Mouse (Mus musculus): ENCODE results near the gene D130052B06Rik.

Gene D130052B06Rik

DNA sequence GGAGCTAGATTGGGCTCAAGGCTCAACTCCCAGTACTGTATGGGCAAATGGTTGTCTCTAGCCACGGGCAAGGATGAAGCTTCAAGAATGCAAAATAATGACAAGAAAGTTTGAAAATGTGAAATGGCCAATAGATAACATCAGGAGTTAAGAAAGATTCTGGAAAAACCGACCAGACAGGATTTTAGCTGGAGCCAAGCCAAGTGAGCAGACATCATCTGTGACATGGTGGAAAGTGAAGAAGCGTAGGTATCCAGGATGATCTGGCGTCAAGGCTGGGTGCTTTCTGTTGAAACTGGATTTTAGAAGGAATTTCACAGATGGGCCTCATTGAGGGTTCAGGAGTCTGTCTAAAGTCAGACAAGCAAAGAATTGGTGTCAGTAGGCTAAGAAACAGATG is at the start of gene D130052B06Rik:
Gene D130052B06Rik, plus strand, starts transcription at position 317 of the 400 bp plus-strand sequence.
- no peak for DNase-seq (ENCODE audit: low spot score in 2 of 2)

DNA sequence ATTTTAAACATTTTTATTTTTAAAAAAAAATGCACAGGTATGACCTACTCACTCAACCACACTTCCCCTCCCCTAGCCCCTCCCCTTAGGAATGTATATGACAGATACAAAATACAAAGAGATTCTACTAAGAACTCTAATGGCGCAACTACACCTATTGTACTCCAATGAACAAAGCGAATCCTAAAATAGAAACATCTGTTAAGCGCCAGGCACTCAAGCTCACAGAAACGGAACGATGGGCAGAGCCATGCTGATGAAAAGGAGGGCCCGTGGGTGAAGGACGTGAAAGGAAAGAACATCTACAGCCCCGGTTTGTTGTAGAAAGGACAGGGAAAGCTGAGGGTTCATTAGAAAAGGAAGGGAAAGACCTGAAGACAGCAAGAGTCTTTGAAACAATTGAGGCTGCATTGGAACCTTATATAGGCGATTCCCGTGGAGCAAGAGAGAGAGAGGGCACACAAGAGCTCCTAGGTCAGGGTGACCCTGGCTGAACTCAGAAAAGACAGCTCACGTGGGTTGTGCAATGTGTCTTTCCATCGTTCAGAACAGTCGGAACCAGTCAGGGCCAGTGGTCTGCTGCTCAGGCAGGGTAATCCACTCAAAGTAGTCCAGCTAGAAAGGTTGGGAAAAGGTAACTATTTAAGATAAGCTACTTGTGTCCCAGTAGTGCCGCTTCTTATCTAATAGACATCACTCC is 48.1 kb upstream of the D130052B06Rik start:
- DNase-seq (ENCODE audit: low spot score in 2 of 2), result no peak

DNA sequence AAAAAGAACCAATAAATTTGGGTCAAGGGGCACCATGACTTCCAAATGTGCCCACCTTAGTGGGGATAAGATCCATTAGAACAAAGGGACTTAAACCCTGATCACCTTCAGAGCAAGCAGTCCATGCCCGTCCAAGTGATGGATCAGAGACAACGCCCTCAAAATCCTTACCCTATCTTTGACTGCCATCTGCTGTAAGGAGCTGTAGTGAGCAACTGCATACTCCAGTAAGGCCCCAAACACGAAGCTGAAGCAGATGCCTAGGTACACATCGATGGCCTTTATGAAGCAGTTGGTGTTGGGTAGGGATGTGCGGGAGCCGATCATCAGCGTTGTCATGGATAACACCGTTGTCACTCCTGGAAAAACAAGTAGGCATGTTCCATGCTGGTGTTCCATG is 45.0 kb upstream of the D130052B06Rik start:
- no peak for DNase-seq (ENCODE audit: low spot score in 2 of 2)

DNA sequence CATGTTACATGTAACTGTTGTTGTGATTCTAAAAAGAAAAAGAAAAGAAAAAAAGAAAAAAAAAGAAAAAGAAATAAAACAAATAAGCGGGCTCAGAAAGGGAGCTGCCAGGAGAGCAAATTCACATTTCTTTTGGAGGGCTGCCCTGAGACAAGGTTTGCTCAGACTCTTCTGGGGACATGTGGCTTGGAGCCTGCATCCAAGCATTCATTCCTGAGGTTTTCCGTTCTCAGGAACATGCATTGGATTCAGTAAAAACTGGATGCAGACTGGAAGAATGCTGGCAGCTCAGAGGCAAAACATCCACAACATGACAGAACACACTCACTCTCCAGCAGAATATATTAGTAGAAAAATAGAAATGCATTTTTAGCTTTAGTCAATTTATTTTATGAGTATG is 35.2 kb upstream of the D130052B06Rik start:
- DNase-seq (ENCODE audit: low spot score in 2 of 2), result no peak

DNA sequence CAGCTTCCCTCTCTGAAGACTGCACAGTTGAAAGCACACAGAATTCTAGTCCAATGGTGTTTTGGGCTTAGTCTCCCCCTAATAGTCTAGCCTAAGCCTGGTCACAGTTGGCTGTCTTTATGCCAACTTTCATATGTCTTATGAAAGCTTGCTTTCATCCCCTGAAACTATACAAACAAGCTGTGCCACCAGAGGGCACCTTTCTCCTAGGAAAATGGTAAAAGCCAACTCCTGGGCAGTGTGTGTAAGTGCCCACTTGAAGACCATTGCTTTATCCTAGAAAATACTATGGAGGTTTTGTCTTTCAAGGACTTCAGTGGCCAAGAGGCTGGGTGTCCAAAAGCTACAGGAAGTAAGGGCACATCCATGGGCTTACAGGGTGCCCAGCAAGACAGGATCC is 28.7 kb upstream of the D130052B06Rik start:
- DNase-seq (ENCODE audit: low spot score in 2 of 2), result peak in 1 of 2 experiments; percentile 7

DNA sequence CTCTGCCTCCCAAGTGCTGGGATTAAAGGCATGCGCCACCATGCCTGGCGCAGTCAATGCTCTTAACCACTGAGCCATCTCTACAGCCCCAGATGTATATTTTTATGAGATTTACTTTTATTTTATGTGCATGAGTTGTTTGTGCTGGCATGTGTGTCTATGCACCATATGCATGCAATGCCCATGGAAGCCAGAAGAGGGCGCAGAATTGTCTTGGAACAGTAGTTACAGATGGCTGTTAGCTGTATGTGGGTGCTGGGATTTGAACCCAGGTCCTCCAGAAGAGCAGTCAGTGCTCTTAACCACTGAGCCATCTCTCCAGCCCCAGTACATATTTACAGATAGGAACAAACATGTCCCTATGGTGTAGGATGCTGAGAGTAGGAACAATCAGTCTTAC is 24.2 kb upstream of the D130052B06Rik start:
- DNase-seq (ENCODE audit: low spot score in 2 of 2), result no peak

DNA sequence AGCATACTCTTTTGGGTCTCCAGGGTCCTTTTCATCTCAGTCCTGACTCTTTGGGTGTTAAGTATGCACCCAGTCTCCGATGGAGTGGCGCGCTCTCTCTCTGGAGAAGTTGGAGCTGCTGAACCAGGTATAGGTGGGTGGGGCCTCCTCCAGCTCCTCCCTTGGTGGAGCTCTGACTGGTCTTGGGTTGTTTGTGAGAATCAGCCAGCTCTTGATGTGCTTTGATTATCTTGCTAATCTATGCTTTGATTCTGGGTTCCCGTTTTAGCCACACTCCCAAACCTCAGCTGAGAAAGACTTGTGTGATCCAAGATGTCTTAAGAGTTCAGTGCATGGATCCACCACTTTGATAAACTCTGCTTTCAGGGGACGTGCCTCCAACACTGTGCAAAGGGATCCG is 20.2 kb upstream of the D130052B06Rik start, which contains the start of gene Gabrp:
Gene Gabrp, minus strand, starts transcription at position 101 of the 400 bp plus-strand sequence.
- DNase-seq (ENCODE audit: low spot score in 2 of 2), result no peak

DNA sequence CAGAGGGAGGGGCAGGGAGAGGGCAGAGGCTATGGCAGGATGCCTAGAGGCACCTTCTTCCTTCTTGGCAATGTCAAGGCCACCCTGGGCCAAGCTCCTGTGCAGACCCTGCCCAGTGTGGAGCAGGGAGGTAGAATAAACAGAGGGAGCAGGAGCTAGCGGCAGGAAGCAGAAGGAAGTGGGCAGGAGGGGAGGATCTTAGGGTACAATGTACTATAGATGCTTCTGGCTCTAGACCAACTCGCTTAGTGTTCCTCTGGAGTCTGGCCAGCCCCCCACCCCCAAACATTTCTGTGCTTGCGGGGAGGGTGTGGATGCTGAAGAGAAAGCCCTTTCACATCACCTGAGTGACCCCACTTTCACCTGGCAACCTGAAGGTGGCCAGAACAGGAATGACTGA is 19.5 kb upstream of the D130052B06Rik start:
- DNase-seq (ENCODE audit: low spot score in 2 of 2), result no peak

DNA sequence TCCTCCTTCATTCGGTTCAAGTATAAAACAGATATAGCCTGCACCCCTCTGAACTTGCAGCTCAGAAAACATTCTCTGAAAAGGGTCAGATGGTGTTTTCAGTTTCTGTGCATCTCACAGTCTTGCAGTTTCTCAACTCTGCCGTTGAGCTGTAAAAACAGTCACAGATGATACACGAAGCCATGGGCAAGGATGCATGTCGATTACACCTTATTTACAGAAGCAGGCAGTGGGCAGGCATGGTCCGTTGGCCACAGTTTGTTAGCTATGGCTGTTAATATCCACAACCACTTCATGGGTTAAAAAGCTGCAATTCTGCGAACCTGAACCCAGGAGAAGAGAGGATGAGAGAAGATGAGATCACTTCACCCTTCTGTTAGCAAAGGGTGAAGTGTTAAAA is 12.5 kb upstream of the D130052B06Rik start:
- DNase-seq (ENCODE audit: low spot score in 2 of 2), result no peak

DNA sequence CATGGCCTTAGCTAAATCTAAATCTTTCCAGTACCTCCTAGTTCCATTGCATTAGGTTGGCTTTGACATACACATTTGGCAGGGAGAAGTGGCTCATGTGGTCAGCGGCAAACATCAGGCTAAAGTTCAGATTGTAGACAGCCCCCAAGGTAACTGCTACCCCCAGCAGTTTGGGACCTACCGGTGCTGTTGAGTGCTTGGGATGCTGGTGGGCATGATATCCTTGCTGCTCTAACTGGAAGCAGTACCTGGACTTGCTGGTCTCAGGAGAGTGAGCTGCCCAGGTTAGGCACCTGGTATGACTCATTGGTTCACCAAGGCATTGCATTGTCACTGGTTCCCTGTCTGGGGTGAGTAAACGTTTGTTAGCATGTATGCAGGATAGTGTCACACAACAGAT is 8.3 kb upstream of the D130052B06Rik start:
- DNase-seq (ENCODE audit: low spot score in 2 of 2), result no peak

DNA sequence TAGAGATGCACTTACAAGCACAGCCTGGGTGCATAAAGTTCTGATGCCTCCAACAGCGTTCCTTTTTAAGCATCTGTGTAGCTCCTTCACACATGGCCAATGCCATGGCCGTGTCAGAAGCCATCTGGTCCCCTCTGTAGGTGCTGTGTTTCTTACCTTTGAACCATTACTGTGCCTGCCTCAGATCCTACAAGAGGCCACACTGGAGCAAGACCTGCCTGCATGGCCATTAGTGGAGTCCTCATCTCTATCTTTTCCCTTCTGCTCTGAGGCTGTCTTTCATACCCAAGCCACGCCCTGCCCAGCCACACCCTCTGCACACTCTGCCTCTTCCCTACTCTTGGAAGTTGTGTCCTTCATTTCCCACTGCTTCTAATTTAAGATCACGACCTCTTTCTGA is 6.3 kb upstream of the D130052B06Rik start:
- no peak for DNase-seq (ENCODE audit: low spot score in 2 of 2)

DNA sequence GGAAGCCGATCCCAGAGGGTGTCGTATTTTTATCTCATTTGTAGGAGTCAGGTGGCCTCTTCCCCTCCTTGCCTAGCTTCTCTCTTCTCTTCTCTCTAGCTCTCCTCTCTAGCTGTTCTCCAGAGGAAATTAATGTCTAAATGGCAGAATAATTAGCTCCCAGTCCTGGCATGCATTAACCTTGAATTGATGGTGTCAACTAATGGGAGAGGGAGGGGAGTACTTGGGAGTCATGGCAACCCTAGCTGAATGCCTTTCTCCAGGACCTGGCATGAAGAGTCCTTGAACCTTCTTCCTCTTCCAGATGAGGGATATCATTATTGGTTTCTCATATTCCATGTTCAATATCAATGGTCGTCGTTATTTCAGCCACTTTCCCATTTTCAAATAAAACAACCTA is 2.4 kb upstream of the D130052B06Rik start:
- no peak for DNase-seq (ENCODE audit: low spot score in 2 of 2)

DNA sequence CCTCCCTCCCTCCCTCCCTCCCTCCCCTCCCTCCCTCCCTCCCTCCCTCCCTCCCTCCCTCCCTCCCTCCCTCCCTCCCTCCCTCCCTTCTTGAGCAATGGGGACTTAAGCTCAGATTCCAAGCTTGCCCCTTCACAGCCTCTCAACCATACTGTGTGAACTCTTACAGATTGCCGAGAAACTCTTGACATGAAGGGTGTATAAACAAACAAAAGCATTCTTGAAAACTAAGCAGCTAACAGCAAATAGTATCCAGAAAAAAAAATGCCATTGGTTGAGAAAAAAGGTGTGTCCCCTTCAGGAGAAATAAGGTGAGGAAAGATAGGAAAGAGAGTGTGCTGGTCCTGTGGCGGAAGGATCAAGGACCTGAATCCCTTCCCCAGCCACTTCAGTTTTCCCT is 4.1 kb downstream of the D130052B06Rik start:
- DNase-seq (ENCODE audit: low spot score in 2 of 2), result no peak

DNA sequence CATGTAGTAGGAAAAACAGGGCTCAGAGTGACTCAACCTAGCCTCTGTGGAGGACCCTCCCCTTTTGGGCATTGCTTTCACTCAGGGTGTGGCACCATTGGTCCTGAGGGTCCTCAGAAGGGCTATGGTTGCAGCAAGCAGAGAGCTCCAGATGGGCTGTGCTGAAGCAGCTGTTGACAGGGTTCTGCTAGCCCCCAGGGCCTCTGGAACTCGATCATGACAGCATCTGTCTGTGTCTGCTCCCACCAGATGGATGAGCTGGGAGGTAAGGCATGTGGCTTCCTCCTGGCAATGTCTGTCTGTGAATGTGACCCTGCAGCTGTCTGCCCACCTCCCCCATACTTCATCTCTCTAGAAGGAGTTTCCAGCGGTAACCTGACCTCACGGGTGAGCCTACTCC is 8.7 kb downstream of the D130052B06Rik start:
- DNase-seq (ENCODE audit: low spot score in 2 of 2), result no peak

DNA sequence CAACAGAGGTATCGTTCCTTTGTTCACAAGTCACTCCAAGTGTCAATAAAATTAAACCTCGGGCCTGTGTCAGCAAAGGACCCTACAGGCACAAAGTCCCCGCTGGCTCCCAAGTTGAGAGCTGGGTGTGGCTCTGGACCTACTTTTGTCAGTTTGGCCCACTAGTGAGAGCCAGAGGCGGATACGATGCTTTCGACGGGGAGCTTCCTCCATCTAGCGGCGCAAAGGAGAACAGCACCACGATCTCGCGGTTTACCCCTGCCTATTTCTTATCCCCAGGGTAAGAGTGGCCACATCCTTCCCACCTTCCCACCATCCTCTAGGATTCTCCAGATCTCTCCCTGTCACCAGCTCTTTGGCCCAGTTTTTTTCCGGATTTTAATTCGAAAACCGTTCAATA is 15.1 kb downstream of the D130052B06Rik start:
- peak; percentile 31 to 62 for DNase-seq (ENCODE audit: low spot score in 2 of 2)

DNA sequence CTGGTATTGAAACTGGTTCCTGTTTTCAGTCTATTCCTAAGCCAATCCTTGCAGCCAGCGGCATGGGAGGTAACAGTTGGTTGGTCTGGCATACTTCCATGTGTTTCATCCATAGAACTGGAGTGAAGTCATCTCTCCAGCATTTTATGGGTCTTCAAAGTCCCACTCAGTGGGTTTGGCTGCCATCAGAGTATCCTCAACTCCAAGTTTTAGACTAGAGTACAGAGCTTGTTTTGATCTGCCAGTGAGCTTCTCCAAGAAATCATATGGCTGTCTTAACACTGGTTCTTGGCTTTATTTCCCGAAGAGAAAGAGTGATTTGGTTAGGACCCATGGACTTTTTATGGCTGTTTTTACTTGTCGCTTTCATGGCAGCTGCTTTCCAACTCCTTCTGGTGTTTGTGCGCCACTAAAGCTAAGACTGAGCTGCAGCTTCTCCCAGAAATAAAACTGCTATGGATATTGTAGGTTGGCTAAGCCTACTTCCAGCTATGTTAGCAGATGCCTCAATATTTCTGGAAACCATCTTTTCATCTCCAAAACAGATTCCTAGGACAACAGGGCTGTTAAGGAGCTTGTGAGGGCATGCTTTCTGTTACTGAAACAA is 28.1 kb downstream of the D130052B06Rik start:
- no peak for DNase-seq (ENCODE audit: low spot score in 2 of 2)

DNA sequence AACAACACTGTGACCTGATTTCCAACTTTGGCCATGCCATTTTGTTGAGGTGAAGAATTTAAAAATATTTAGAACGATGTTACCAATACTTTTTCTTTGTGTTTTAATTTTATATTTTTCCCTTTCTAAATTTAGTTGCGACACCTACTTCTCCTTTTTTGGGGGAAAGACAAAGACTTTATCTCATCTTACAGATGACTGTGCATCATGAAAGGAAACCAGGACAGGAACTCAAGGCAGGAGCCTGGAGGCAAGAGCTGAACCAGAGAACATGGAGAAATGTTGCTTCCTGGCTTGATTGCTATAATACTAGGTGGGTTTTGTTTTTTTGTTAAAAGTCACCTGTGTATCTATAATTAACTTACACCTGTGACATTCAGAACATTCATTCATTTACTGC is 38.0 kb downstream of the D130052B06Rik start:
- DNase-seq (ENCODE audit: low spot score in 2 of 2), result no peak

DNA sequence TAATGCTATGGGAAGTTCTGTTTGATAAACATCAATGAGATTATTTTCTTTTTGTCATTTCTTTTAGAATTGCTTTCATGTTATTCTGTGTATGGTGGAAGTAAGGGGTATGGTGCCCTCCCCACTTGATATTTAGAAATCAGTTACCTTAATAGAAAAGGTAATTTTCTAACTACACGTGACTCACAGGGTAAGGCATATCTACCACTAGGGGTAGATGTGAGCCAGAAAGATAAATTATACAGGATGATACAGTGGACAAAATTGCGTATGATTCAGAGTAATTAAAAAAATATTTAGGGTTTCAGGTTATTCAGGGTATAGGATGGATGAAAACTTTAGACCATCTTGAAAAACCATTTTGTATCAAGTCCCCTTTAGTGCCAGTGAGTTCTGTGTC is 50.3 kb downstream of the D130052B06Rik start:
- DNase-seq (ENCODE audit: low spot score in 2 of 2), result no peak

DNA sequence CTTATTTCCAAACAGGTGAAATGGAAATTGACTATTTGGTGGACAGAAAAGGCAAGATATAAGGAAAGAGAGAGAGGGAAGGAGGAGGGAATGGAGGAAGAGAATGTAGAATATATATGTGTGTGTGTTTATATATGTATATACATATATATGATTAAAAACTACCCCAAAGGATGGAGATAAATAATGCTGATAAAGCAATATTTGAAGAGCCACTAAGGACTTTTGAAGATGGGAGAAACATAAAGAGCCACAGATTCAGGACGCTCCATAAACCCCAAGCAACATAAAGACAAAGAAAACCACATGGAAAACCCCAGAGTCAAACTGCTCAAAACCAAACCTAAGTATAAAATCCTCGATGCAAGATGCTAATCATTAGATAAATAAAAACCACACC is 55.4 kb downstream of the D130052B06Rik start:
- DNase-seq (ENCODE audit: low spot score in 2 of 2), result no peak

DNA sequence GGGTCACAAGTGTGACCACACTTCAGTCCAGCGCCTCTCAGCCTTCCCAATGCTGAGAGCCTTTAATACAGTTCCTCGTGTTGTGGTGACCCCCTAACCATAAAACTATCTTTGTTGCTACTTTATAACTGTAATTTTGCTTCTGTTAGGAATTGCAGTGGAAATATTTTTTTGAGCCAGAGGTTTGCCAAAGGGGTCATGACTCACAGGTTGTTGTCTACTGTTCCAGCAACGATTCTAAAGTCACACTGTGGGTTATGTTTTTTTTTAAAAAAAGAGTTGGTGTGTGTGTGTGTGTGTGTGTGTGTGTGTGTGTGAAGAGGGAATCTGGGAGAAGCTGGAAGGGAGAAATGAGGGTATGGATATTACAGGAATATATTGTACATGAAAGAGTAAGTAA is 56.1 kb downstream of the D130052B06Rik start:
- DNase-seq (ENCODE audit: low spot score in 2 of 2), result no peak

DNA sequence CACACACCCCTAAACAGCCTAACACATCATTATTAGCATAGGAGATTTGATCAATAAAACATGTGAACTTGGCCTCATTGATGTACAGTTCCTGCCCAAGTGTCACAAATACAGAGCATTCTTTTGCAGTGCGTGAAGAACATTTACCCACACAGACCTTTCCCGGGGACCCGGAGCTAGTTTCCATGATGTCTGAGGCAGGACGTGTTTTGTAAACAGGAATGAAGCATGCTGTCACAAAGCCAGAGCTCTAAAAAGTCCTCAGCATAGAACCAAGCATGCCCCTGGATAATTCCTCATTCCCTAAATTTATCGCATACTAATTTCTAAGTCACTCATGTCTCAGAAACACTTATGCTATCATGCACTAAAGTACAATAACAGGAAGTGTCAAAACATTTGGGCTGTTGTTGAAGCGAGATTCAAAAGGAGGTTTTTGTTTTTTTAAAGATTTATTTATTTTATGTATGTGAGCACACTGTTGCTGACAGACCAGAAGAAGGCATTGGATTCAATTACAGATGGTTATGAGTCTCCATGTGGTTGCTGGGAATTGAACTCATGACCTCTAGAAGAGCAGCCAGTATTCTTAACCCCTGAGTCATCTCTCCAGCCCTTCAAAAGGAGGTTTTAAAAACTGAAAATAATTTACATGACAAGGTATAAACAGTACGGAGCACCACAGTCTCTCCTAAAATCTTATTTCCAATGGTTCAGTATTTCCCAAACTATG is 56.9 kb downstream of the D130052B06Rik start:
- DNase-seq (ENCODE audit: low spot score in 2 of 2), result no peak

DNA sequence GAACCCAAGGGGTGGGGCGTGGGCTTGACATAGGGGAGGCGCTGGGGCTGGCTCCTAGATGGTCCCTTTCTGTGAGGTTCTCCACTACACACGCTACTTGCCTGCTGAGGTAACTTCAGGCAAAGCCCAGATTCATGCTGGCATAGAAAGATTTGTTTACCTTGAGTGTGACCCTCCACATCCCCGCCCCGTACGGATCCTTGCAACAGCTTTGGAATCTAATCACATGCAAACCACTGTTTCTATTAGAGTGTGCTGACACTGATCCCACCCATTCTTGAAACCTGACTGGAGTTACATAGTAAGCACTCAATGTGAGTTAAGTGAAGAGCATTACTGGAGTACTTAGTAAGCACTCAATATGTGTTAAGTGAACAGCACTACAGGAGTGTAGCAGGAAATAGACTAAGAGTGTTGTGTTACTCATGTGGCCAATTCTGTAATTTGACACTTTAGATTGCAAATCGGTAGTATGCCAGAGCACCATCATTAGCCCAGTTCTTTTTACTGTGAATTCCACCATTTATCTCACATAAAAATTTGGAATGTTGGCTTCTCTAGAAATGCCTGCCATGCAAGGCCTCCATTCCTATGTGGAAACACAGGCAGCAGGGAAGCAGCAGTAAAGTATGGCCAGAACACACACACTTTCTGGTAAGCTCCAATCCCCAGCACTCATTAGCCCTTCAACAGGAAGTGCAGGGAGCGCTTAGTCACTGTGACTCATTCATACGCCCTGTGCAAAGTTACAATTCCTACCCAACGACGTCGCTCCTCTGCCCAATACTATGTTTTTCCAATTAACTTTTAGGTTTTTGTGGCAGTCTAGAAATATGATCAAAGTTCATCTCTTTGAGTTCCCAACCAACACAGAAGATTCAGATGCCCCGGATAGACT is 61.2 kb downstream of the D130052B06Rik start:
- no peak for DNase-seq (ENCODE audit: low spot score in 2 of 2)

Measured in urinary bladder, adult 18-20 months (tissue).